Mouse (Mus musculus) gastrocnemius, postnatal 36 days (tissue): Measurements from ENCODE around the gene Adcy4. TPM values are rescaled to one million over a fixed set of nuclear protein-coding genes. Genes with fewer than 3 reads are reported as not detected.
"Not testable (repeated sequence)": the region's sequence is repeated elsewhere in the genome, so short reads cannot be mapped to it uniquely, and the experiment has no call there.

ENCODE experiments used
- DNase-seq, 2 experiments: peaks; one replicate each; pipeline ENCODE4 v3.0.0; 2022
- intact Hi-C: fragments of 180-260 bp; cut with DNase I; formaldehyde crosslinking; loops from one replicate; pipeline ENCODE4 v1.15.1; 2025
- total RNA-seq, 2 experiments: library from RNA; stranded (reverse); gene quantifications; 2 replicates each; pipeline ENCODE4 v1.2.3; 2021

Adcy4 gene
- total RNA-seq, 2 experiments from 2014 or later: 5.3 to 6.5 TPM

GRCm38 (mm10) chr14:55762001-55762821 lies 21.7 kb downstream of the Adcy4 start:
- intact Hi-C loops: no loop called here
- DNase-seq: peak in 1 of 2 experiments; percentile 53

- intact Hi-C loops: no loop called here
- DNase-seq: no peak
Observed at GRCm38 (mm10) chr14:55761163-55761562, 22.7 kb downstream of the Adcy4 start, which contains the start of gene Ltb4r2. TSS of gene Ltb4r2 (plus strand) at chr14:55761428.

- peak; percentile 67 to 68 for DNase-seq
- intact Hi-C loops: not testable (repeated sequence)
Observed at GRCm38 (mm10) chr14:55760156-55760555, 23.7 kb downstream of the Adcy4 start.

- DNase-seq: no peak
- intact Hi-C loops: loop anchor here (5.0 kb wide), 1 partner anchor 131 kb away; no protein-coding TSS in a partner anchor
Observed at GRCm38 (mm10) chr14:55758363-55758784, 25.5 kb downstream of the Adcy4 start, which contains the start of gene Cideb. TSS of gene Cideb (minus strand) at chr14:55758458.

GRCm38 (mm10) chr14:55757566-55757965 lies 26.3 kb downstream of the Adcy4 start:
- no peak for DNase-seq
- intact Hi-C loops: loop anchor here (5.0 kb wide), 1 partner anchor 130 kb away; no protein-coding TSS in a partner anchor

- DNase-seq: no peak
- intact Hi-C loops: no loop called here
Observed at GRCm38 (mm10) chr14:55747051-55747847, 36.6 kb downstream of the Adcy4 start.

GRCm38 (mm10) chr14:55745861-55746237 lies 38.0 kb downstream of the Adcy4 start:
- intact Hi-C loops: loop anchor here (2.0 kb wide), 1 partner anchor 65 kb away; the partner anchor contains the start of gene Tinf2
- no peak for DNase-seq

- intact Hi-C loops: loop anchor here (2.0 kb wide), 1 partner anchor 65 kb away; the partner anchor contains the start of gene Tinf2
- peak; percentile 80 to 85 for DNase-seq
Observed at GRCm38 (mm10) chr14:55745180-55745860, 38.6 kb downstream of the Adcy4 start, which contains the start of the genes Dhrs1 and Nop9. TSS of gene Dhrs1 (minus strand) at chr14:55745690. TSS of gene Nop9 (plus strand) at chr14:55745693.

- intact Hi-C loops: loop anchor here (2.0 to 5.0 kb wide), 3 partner anchors 63 to 246 kb away; partner anchors contain the start of gene Tinf2
- DNase-seq: peak; percentile 76 to 87
Observed at GRCm38 (mm10) chr14:55743711-55744110, 40.2 kb downstream of the Adcy4 start.

GRCm38 (mm10) chr14:55737086-55737687 lies 46.7 kb downstream of the Adcy4 start:
- intact Hi-C loops: no loop called here
- DNase-seq: no peak

- intact Hi-C loops: no loop called here
Observed at GRCm38 (mm10) chr14:55735758-55736157, 48.1 kb downstream of the Adcy4 start.

GRCm38 (mm10) chr14:55735334-55735733 lies 48.6 kb downstream of the Adcy4 start:
- intact Hi-C loops: no loop called here
- DNase-seq: no peak

More at GRCm38 (mm10) chr14:55735758-55736157, 48.1 kb downstream of the Adcy4 start:
- DNase-seq: no peak

- no peak for DNase-seq
- intact Hi-C loops: no loop called here
Observed at GRCm38 (mm10) chr14:55734869-55735268, 49.0 kb downstream of the Adcy4 start.

GRCm38 (mm10) chr14:55733889-55734288 lies 50.0 kb downstream of the Adcy4 start:
- intact Hi-C loops: no loop called here
- no peak for DNase-seq

GRCm38 (mm10) chr14:55730531-55731032 lies 53.3 kb downstream of the Adcy4 start:
- intact Hi-C loops: no loop called here
- no peak for DNase-seq

- no peak for DNase-seq
- intact Hi-C loops: no loop called here
Observed at GRCm38 (mm10) chr14:55730116-55730515, 53.8 kb downstream of the Adcy4 start.

GRCm38 (mm10) chr14:55727889-55728685 lies 55.8 kb downstream of the Adcy4 start:
- no peak for DNase-seq
- intact Hi-C loops: no loop called here

GRCm38 (mm10) chr14:55726261-55726660 lies 57.6 kb downstream of the Adcy4 start:
- intact Hi-C loops: no loop called here
- no peak for DNase-seq

GRCm38 (mm10) chr14:55724411-55724871 lies 59.5 kb downstream of the Adcy4 start:
- no peak for DNase-seq

More at GRCm38 (mm10) chr14:55724411-55724871, 59.5 kb downstream of the Adcy4 start:
- intact Hi-C loops: no loop called here
